Mouse (Mus musculus) layer of hippocampus, adult 2 months (tissue): ENCODE results near the gene Gbp3. TPM values are rescaled to one million over a fixed set of nuclear protein-coding genes. Genes with fewer than 3 reads are reported as not detected.
"Not testable (repeated sequence)": the region's sequence is repeated elsewhere in the genome, so short reads cannot be mapped to it uniquely, and the experiment has no call there.

Experiments used
- DNase-seq, 2 experiments: peaks; one replicate each; pipeline ENCODE4 v3.0.0; 2022; ENCODE audit warnings: low spot score in 2 of 2
- H3K27ac ChIP-seq: fragments of 200-600 bp; 2 replicates; pipeline ENCODE4 v1.8.1; 2022
- H3K4me3 ChIP-seq: fragments of 200-600 bp; 2 replicates; pipeline ENCODE4 v1.8.1; 2022; ENCODE audit warnings: mild to moderate bottlenecking
- CTCF ChIP-seq: fragments of 200-600 bp; conservative IDR thresholded peaks from 2 replicates; pipeline ENCODE4 v1.8.1; 2022; ENCODE audit warnings: antibody characterized with exemption, mild to moderate bottlenecking, moderate library complexity
- long read RNA-seq, 2 experiments: library from polyadenylated mRNA; stranded (forward); transcript quantifications; one replicate each; pipeline ENCODE4 v2.0.0; 2021; ENCODE audit warnings: borderline mapping rate in 2 of 2
- total RNA-seq, 2 experiments: library from RNA; stranded (reverse); gene quantifications; 2 replicates each; pipeline ENCODE4 v1.2.3; 2021

Gbp3 gene
- 1 to 10 TPM; 3.3 to 4.8 TPM for total RNA-seq
- long read RNA-seq, experiment 1, partial matches to known transcripts, result 0 of 5 reads
- long read RNA-seq, experiment 1, other reads (novel, unspliced or antisense), result 3 of 5 reads
- long read RNA-seq, experiment 2, partial matches to known transcripts, result 1 of 4 reads
- long read RNA-seq, experiment 2, other reads (novel, unspliced or antisense), result 1 of 4 reads

- no peak for DNase-seq
- peak within 1 kb of the TSS; percentile 58 for H3K4me3 ChIP-seq
- TF ChIP-seq CTCF, result no peak
- H3K27ac ChIP-seq, result peak within 1 kb of the TSS; percentile 81
Observed at GRCm38 (mm10) chr3:142559632-142560228, at the start of gene Gbp3. Gene Gbp3, plus strand, starts transcription at chr3:142560026.

DNA sequence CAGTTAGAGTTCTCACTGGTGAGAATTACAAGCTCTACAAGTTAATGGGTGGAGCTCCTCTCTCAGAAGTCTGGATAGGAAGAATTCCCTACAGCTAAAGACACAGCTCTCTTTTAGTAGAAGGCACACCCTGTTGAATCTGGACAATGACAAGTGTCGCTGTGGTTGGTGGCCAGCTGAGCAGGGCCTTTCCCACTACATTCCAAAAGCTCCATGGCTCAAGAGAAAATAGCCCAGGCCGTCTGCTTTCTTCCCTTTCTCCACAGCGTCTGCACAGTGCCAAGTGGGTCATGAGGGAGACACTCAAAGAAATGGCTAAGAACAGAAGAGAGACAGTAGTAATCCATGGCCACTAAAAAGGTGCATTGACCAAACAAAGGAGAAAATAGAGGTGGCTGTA is 31.7 kb upstream of the Gbp3 start:
- DNase-seq, result no peak
- Histone ChIP-seq H3K4me3 (no peak overlapping the region), H3K27ac (no peak overlapping the region)
- TF ChIP-seq CTCF, result no peak

DNA sequence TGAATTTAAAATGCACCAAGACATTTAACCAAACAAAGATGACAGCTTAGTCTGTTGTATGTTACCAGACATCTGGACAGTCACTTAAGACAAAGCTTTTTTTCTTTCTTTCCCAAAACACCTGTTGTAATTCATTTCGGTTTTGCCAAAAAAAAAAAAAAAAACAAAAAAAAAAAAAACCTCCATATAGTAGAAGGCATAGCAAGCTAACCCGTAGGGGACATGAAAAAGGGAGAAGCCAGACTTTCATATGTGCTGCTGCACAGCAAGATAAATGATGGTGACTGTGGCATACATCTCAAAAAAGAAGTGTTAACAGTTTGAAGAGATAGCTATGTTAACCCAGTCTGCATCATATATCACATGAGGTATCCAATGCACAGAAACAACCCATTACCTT is 30.2 kb upstream of the Gbp3 start:
- TF ChIP-seq CTCF, result no peak
- peak overlapping the region; percentile 76 for H3K27ac ChIP-seq

GRCm38 (mm10) chr3:142530087-142530953 is 29.5 kb upstream of the Gbp3 start, which contains the start of gene Gbp7:
Gene Gbp7, plus strand, starts transcription at chr3:142530342.
- no peak for TF ChIP-seq CTCF

More for the DNA sequence above, 30.2 kb upstream of the Gbp3 start:
- H3K4me3 ChIP-seq, result peak overlapping the region; percentile 69
- no peak for DNase-seq

DNA sequence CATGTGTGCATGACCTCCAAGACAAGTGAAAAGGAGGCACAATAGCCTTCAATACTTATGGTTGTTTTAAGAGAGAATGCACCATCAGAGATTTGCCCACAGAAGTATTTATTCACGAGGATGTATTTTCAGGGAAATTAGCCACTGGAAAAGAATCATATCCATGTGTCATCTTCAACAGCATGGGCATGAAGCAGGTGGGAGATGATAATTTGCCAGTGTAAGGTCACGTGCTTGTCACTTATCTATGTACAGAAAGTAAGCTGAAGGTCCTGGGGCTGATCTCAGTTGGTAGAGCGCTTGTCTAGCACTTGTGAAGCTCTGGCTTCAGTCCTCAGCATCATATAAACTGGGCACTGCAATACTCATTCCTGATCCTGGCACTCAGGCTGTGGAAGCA is 28.2 kb upstream of the Gbp3 start:
- Histone ChIP-seq H3K4me3 (no peak overlapping the region), H3K27ac (no peak overlapping the region)
- DNase-seq, result no peak
- TF ChIP-seq CTCF, result no peak

More at GRCm38 (mm10) chr3:142530087-142530953, 29.5 kb upstream of the Gbp3 start, which contains the start of gene Gbp7:
- peak; percentile 18 to 52 for DNase-seq
- peak within 1 kb of the TSS; percentile 76 for H3K27ac ChIP-seq
- H3K4me3 ChIP-seq, result peak within 1 kb of the TSS; percentile 69

- no peak for TF ChIP-seq CTCF
- no peak overlapping the region for H3K27ac ChIP-seq
- H3K4me3 ChIP-seq, result no peak overlapping the region
- no peak for DNase-seq
Observed at GRCm38 (mm10) chr3:142533185-142533584, 26.6 kb upstream of the Gbp3 start.

GRCm38 (mm10) chr3:142535667-142536066 is 24.2 kb upstream of the Gbp3 start:
- no peak overlapping the region for H3K27ac ChIP-seq
- DNase-seq, result no peak
- no peak overlapping the region for H3K4me3 ChIP-seq
- TF ChIP-seq CTCF, result no peak

- no peak for TF ChIP-seq CTCF
- H3K27ac ChIP-seq, result no peak overlapping the region
- no peak for DNase-seq
- no peak overlapping the region for H3K4me3 ChIP-seq
Observed at GRCm38 (mm10) chr3:142541391-142541790, 18.4 kb upstream of the Gbp3 start.

- DNase-seq, H3K27ac ChIP-seq, H3K4me3 ChIP-seq: not testable (repeated sequence)
Observed at GRCm38 (mm10) chr3:142542776-142543175, 17.1 kb upstream of the Gbp3 start.

GRCm38 (mm10) chr3:142546690-142547089 is 13.1 kb upstream of the Gbp3 start:
- no peak for TF ChIP-seq CTCF
- no peak overlapping the region for H3K27ac ChIP-seq
- H3K4me3 ChIP-seq, result no peak overlapping the region
- no peak for DNase-seq

DNA sequence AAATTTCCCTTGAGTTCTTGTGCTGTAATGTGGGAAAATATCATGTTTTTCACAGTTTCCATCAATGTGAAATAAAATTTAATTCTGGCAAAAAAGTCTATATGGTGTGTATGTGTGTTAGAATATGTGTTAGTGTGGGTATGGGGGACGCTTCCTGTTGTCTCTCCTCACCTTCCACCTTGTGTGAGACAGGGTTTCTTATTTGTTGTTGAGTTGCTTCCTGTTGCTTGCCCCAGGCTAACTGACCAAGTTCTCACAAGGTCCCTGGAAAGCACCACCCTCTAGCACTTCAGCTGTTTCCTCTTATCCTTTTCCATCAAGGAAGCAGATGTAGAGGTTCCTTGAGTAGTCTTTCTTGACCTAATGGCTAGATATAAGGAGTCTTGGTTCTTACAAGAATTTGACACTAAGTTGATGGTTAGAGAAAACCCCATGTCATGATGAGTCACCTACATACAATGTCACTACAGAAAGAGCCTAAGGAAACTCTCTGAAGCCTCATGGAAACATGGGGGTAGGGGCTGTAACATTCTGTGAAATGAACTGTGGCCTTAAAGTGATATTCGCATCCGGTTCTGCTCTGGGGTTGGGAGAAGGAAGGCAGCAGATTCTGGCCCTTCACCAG is 9.7 kb upstream of the Gbp3 start:
- no peak for DNase-seq
- TF ChIP-seq CTCF, result no peak
- no peak overlapping the region for H3K4me3 ChIP-seq

DNA sequence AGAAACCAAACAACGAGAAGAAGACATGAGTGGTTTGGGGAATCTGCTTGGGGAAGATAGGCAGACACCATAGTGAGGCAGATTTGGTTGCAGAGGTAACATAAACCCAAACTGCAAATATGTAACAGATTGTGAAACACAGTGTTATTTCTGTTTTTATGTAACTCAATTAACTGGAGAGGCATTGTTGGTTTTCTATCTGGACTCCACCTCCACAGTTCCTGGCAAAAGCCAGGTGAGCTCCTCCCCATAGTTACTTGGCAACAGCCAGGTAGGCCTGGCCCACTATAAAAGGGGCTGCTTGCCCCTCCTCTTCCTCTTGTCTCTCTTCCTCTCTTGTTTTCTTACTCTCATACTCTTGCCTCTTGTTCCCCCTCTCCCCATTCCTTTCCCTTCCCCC is 5.2 kb upstream of the Gbp3 start:
- no peak for TF ChIP-seq CTCF
- Histone ChIP-seq H3K4me3 (no peak overlapping the region), H3K27ac (no peak overlapping the region)
- no peak for DNase-seq

More for the DNA sequence above, 9.7 kb upstream of the Gbp3 start:
- no peak overlapping the region for H3K27ac ChIP-seq

GRCm38 (mm10) chr3:142555623-142556022 is 4.2 kb upstream of the Gbp3 start:
- no peak for TF ChIP-seq CTCF
- H3K27ac ChIP-seq, result no peak overlapping the region
- no peak for DNase-seq
- no peak overlapping the region for H3K4me3 ChIP-seq
